Mouse (Mus musculus): ENCODE data around the gene Ltbp4.

Ltbp4 gene

DNA sequence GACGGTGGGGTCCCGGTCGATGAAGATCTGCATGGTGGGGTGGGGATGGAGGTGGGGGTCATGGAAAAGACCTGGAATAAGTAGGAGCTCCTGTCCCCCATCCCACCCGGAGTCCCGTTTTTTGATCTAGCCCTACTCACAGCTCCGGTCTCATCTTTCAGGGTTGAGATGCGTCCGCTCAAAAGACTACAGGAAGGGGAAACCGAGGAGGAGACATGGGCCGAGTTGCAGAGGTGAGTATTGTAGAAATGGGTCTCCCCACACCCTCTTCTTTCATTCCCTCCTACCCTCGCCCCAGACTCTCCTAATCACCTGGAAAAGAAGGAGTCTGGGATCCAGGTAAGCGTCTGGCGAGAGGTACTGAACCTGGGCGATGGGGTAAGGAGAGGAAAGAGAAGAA is 17.8 kb upstream of the Ltbp4 start:
- DNase-seq: no peak

DNA sequence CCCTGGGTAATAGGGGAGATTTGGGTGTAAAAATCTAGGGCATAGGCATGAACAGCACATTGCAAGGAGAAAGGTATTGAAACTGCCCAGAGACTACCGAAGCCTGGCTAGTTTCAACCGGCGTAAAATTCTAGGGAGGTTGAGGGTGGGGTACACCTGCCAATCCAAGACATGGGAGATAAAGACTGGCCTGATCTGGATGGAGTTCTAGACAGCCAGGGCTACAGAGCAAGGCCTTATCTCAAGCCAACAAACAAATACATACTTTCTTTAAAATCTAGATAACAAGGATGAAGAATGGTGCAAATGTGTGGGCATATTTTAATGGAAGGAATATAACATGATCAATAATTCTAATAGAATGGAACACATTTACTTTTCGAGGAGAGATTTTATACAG is 17.3 kb upstream of the Ltbp4 start:
- DNase-seq: no peak

DNA sequence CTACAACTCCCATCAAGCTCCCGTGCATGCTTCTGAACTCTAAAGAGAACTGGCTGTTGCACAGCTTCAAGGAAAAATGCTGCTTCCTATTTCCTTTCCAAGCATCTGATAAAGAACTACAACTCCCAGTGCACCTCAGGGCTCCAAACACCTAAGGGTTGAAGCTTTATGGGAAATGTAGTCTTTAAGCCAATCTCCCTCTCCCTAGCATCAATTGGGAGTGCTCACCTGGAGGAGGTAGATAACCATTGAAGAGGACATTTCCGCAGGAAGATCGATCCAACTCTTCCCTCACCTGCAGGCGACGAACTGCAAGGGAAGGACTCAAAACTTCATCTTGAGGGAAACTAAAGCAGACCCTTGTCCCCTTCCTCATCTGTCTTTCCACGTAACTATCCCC is 16.7 kb upstream of the Ltbp4 start:
- DNase-seq: no peak

DNA sequence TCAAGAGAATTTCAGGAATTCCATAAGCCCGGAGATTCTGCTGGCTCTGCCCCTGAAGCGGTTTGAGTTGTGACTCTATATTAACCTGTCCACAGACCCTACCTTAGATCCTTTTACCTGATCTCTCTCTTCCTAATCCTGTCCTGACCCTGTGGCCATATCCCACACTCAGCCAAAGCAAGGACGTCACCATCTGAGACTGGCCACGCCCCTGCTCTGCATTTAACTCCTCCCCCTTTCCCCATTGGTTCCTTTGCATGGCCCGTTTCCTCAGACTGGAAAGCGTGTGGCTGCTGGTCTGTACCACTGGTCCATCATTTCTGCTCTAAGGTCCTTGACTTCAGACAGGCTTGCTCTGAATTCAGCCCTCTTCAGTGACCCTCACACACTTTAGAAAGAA is 8.0 kb upstream of the Ltbp4 start:
- DNase-seq: no peak

DNA sequence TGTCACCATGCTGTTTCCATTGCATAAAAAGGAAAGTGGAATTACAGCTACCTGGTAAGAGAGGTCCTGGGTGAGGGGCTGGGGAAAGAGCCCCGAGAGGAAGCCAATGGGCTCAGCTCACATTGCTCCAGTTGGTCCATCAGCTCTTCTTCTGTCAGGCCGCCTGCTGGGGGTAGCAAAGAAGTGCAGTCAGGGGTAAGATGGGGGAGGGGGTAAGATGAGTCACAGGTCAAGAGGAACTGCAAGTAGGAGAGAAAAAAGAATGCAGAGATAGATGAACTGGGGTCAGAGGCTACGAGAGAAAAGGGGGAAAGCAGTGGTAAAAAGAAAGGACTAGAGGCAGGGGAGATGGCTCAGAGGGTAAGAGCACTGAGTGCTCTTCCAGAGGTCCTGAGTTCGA is 5.1 kb upstream of the Ltbp4 start:
- no peak for DNase-seq

DNA sequence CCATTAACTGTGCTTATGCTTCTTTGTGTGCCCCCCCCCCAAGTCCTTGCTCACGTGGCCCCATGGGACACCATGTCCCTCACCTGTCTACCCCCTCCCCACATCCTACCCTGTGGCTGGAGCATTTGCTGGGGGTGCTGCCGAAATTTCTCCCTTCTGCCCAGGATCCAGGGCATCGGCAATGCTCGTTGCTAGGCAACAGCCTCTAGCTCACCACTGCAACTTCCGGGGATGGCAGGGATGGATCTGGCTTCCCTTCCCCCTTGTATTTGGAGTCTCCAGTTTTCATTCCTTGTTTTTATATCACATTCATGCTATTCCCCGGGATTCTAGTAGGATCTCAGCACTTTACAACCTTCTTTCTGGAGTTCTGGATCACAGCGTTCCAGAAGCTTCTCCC is 2.0 kb upstream of the Ltbp4 start:
- no peak for DNase-seq

DNA sequence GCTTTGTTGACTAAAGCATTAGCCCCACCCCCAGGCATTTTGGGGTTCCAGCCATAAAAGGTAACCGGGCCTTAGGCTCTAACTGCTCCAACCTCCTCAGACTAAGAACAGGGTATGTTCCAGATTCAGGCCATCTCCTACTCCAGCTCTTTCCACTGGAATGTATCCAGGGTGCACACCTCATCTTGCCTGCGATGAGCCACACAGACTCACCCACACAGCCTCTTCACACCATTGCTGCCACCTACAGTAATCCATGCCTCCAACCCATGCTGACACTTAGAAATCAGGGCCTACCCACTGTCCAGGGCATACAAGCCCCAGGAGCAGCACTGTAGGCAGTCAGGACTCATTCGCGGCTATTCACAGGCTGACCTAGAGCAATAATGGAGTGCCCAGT is 1.6 kb upstream of the Ltbp4 start:
- no peak for DNase-seq

DNA sequence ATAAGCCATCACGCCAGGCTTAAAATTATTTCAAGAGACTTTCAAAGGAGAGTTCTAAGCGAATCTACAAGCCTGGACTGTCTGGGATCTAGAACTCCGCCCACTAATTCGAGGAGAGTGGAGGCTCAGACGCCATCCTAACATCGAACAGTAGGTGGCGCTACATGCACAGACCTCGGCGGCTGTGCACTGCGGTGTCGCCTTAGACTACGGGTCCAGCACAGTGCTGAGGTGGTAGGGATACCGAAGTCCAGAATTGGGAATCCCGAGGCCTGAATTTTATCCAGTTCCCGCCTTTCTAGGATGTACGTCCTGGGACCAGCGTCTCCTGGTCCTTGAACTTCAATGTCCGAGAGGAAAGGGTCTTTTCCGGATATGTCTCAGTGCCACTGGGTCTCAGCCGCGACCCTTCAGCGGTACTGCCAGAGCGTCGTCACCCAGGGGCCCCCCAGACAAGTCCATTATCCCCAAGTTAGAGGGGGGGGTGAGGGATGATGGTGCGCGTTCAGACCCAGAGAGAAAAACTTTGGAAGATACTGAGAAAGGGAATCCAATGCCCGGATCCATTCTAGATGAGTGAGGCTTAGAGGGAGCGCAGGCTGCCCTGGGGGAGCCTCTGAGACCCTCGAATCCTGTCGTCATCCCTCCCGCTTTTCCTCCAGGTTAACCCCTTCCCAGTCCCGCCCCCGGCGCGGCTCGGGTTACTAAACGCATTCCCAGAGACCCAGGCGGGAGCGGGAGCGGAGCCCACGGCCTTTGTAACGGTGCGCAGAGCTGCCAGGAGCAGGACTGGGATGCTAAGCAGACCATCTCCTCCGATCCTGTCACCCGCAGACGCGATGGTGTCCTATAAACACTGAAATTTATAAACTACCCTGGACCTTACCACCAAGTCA is 1.3 kb downstream of the Ltbp4 start:
- DNase-seq: peak; percentile 69 to 86

DNA sequence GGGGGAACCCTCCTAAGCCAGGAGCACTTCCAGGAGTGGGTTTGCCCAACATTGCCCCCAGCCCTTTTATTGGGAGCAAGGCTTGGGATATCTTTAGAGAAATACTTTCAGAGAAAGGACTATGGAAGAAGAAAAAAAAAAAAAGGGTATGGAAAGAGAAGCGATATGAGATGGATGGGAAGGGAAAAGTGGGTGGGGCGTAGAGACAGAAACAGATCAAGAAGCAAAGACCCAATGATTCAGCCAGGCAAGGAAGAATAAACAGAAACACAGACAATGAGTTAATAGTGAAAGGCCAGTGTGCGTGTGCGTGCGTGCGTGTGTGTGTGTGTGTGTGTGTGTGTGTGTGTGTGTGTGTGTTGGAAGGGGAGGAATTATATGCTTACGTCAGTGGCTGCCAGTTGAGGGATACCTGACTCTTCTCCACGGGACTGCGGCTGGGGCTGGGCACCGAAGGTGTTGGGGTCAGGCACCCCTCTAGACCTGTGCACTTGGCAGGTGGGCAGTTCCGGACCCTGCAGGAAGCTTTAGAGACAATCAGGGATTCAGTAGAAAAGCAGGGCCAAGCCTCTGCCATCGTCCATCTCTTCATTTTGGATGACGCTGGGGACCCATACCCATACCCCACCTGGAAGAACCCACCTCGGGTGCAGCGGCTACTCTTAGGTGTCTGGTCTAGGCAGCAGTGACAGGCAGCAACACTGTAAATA is 2.3 kb downstream of the Ltbp4 start:
- no peak for DNase-seq

DNA sequence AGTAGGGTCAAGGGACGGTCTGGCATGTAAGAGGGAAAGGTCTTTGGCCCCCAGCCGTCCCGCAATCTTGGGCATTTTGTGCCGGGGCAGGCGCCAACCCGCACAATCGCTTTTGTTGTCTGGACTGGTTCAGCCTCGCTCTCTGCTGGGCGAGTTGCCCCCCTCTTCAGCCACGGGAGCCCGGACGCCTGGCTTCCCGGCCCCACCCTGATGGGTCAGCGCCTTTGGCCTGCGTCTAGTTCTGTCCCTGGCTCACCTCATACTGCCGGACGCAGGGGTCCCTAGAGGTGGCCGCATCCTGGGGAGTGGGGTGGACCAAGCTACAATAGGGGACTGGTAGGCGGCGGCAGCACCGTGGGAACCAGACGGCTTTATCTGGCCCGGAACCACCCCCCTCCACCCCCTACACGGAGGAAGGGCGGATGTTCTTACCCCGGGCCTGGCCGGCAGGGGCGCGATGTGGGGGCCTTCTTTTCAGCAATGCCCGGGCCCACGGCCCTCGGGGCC is 3.0 kb downstream of the Ltbp4 start:
- peak in 1 of 2 experiments; percentile 24 for DNase-seq

DNA sequence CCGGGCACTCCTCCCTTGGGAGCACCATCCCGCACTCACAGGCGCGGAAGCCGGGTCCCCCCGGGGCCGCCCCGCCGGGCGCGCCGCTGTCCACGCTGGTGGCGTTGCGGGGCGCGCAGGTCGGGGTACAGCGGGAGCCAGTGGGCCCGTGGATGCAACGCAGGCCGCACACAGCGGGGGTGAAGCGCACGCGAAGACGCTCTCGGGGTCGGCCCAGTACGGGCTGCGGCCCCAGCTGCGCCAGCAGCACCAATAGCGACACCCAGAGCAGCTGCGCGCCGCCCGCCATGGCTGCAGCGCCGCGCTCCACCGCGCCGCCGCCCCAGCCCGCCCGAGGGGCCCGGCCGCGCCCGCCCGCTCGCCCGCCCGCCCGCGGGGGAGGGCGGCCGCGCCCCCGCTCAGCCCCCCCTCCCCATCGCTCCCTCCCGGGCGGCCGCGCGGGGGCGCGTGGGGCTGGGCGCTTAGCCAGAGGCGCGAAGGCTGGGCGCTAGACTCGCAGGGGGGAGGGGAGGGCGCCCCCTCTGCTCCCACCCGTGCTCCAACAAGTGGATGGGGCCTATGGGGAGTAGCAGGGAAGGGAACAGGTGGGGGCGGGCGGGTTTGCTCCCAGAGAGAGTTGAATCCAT is 4.1 kb downstream of the Ltbp4 start:
- peak in 1 of 2 experiments; percentile 22 for DNase-seq

DNA sequence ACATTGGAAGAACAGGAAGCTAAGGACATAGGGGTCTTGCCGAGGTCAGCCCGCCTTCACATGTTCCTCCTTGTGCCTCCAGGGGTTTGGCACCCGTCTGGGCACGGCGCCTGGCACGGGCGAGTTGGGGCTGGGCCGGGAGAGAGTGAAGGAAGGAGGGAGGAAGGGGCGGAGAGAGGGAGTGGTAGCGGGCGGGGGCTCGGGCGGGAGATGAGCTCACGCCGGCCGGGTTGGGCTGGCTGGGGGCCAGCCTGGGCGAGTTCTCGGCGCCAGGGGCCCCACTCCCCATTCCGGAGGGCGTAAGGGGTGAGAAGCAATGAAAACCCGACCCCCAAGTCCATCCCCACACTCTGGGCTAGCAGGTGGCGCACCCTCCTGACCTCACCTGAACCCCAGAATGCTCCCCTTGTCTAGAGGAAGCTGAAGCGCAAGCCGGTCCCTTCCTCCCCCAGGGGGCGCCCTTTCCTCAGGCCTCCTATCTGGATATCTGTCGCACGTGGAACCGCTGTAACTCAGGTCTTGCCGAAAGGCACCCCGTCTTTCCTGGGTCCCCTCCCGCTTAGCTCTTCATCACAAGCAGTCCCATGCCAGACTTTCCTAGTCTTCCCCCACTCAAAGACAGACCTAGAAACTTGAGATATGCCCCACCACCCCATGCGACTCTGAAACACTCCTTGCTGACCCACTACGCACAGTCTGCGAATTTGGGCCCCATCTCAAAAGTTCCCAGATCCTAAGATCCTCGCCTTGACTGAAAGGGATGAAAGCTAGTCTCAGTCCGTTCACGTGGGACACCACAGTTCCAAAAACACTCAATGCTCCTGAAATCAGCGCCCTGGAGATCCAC is 4.9 kb downstream of the Ltbp4 start:
- peak; percentile 75 to 94 for DNase-seq

DNA sequence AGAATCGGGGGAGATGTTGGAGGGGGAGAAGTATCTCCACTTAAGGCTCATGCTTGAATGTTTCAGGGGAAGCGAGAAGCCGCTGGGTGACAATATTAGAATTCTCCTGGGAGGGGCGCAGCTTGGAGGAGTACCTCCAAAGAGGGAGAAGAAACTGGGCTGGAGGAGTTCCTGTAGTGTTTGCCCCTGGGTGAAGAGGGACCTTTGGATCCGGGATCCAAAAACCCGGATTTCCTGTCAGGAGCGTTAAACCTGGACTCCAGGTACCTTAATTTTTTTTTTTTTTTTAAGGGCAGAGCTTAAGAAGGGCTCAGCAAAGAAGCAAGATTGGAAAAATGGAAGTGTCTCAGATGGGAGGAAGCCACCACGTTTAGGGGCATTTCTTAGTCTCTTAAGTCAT is 5.6 kb downstream of the Ltbp4 start:
- DNase-seq: no peak

DNA sequence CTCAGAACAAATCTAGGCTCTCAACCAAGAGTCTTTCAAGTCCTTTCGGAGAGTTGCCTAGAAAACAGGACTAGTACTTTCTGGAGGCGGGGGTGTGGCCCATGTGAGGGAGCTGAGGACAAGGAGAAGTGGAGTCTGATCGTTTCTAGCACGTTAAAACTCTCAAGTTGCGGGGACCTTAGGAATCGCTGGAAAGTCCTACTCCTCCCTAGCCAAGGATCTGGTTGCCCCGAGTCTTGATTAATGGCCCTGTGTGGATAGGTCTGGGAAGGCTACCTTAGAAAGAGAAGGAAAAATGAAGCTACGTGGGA is 6.0 kb downstream of the Ltbp4 start:
- peak in 1 of 2 experiments; percentile 25 for DNase-seq

DNA sequence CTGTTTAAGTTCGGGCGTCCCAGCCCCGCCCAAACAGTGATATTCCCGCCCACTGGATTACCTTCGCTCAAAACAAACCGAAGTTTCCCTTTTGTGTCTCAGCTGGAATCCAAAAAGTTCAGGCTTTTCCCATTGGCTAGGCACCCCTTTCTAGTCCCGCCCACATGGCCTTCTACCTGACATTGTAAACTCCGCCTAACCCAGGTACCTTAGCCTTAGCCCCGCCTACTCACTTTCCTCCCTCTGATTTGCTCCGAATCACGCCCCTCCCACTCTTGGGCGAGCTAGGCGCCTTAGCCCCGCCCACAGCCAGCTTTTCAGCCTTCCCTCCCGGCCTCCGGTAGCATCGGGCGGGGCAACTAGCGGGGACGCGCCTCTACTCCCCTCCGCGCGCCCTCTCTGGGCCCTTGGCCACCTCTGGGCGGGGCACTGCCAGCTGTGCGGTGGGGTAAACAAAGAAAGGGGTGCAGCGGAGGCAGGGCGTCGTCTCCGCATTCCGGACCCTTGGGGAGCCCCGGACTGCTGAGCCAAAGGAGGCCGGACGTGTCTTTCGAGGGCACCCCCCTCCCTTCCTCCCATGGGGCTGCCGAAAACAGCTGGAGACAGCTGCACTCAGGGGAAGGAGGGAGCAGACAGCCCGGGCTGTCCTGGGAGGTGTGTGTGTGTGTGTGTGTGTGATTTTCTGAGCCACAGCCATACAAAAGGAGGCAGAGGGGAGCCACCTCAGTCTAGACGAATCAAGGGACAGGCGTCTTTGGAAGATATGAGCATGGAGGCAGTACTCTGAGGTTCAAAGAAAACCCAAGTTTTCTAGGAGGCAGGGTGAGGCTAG is 6.6 kb downstream of the Ltbp4 start:
- peak; percentile 82 to 85 for DNase-seq

DNA sequence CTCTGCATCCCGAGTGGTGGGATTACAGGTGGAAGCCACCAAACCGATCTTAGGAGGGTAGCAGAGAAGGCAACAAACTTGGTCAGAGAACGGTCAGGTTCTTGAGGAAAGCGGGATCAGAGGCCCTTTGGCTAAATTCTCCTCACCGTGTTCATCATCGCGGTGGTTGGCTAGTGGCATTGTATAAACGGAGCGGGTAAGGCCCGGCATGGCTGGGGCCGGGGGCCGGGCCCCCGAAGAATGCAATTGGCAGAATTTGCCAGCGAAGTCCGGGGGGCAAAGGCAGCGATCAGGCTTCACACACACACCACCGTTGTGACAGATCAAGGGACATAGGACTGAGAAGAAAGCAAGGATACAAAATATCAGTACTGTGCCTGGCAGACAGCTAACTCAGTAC is 7.5 kb downstream of the Ltbp4 start:
- DNase-seq: no peak

DNA sequence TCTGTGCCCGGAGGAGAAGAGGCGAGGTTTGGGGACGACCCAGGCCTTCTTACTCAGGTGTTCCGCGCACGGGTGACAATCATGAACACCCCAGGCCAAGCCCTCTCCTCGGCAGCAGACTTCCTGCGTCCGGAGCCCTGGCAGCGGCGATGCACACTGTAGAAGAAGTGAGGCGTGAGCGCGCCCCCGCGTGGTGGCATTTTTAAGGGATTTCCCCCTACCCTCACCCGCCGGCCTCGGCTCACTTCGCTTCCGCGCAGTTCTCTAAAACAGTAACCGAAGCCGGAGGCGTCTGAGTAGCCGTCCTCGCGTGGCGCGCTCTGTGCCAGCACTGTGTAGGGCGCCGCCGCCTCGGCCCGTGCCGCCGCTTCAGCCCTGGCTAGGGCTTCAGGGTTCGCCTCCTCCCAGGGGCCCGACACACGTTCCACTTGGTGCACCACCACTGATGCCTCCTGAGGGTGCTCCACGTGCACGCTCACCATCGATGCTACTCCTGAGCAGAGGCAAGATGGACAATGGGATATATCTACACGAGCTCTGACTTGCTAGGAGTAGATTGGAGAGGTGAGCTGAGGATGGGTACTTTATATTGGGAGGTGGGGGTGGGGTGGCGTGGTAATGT is 8.1 kb downstream of the Ltbp4 start:
- peak; percentile 84 to 97 for DNase-seq

DNA sequence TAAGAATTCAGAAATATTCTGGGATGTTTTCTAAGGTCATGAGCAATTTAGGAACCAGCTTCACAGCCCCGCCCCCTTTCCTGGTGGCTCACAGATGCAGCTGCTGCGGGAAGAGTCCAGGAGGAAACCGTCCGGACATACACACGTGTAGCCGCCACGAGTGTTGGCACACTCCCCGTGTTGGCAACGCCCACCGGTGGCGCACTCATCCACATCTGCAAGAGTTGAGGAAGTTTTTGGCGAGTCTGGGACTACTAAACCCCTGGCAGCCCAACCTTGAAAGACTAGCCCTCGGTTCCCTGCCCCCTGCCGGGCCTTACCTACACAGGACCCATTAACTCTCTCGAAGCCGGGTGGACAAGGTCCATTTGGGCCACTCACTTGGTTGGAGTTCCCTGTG is 8.8 kb downstream of the Ltbp4 start:
- no peak for DNase-seq

DNA sequence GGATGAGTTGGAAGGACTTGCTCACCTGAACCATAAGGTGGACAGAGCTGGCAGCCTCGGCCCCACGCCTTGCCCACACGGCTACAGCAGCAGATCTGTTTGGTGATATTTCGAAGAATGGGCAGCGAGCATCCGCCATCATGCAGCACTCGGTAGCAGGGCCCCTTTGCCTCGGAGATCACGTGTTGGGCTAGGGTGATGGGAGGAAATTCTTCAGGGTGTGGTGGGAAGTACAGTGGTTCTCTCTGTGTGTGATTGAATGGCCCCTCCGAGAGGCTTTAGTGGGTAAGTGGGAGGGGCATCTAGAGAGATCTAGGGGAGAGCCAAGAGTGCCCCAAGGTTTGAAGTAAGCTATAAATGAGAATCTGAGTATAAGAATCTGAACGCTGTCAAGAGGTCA is 9.3 kb downstream of the Ltbp4 start:
- DNase-seq: no peak

DNA sequence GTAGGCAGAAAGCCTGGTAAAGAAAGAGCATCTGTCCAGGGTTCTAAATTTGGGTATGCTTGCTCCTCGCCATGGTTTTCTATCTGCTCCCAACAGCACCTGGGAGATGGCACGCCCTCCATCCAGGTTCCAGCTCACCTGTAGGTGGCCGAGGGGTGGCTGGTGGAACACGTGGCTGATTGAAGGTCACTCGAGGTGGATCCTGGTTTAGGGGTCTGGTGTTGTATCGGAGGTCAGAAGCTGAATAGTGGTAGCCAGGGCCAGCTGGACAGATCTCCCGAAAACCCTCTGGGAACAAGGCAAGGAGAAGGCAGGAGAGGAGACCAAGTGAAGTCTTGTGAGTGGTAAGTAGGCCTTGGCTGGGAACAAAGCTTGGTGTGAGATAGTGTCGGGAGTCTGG is 10.0 kb downstream of the Ltbp4 start:
- no peak for DNase-seq

DNA sequence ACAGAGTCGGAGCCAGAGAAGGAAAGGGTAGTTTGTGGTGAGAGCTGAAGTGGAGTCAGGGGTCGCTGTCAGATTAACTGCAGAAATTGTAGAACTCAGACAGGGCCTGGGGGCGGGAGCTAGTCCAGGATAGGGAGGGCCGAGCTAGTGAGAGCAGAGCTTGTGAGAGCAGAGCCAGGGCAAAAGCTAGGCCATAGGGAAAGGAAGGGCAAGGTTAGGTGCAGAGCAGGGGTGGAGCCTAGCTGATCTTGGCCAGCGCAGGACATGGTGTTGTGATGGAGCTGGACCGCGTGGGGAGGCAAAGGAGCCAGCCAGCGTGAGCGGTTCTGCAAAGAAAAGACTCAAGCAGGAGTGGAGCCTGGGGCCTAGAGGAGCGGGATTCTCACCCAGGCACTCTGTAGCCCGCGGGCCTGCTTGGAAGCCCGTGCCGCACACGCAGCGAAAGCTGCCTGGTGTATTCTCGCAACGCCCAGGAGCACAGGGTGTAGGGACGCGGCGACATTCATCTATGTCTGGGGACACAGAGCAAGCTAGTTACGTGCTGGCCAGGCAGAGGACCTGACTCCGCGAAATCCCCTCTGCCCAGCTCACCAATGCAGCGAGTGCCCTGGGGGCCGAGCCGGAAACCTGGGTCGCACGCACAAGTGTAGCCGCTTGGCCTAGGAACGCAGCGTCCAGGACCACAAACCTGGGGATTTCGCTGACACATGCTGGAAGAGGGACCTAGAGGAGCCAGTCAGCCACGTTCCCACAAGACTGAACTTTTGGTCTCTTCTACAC is 11.2 kb downstream of the Ltbp4 start:
- DNase-seq: no peak
